Mouse (Mus musculus) forebrain, embryonic 13.5 days (tissue): ENCODE results near the gene Fam198b. TPM values are rescaled to one million over a fixed set of nuclear protein-coding genes. Genes with fewer than 3 reads are reported as not detected.
"Not testable (repeated sequence)": the region's sequence is repeated elsewhere in the genome, so short reads cannot be mapped to it uniquely, and the experiment has no call there.

Source experiments
- ATAC-seq: fragments of 200-750 bp; cut with Nextera tagmentation; 2 replicates; pipeline ENCODE4 v1.8.0; 2017
- H3K27ac ChIP-seq: fragments of 300-500 bp; sonication (generic); 2 replicates; pipeline ENCODE4 v1.5.1; 2015; ENCODE audit warnings: inconsistent platforms, mild to moderate bottlenecking, moderate library complexity
- H3K27me3 ChIP-seq: fragments of 300-500 bp; sonication (generic); 2 replicates; pipeline ENCODE4 v1.6.1; 2015; ENCODE audit warnings: mild to moderate bottlenecking, inconsistent platforms
- H3K36me3 ChIP-seq: fragments of 300-500 bp; sonication (generic); 2 replicates; pipeline ENCODE4 v1.6.1; 2015; ENCODE audit warnings: mild to moderate bottlenecking, inconsistent platforms; ENCODE audit not compliant: poor library complexity, severe bottlenecking
- H3K4me1 ChIP-seq: fragments of 300-500 bp; sonication (generic); 2 replicates; pipeline ENCODE4 v1.6.1; 2015; ENCODE audit warnings: inconsistent platforms
- H3K4me2 ChIP-seq: fragments of 300-500 bp; sonication (generic); 2 replicates; pipeline ENCODE4 v1.6.1; 2015; ENCODE audit warnings: inconsistent platforms, mild to moderate bottlenecking, moderate library complexity
- H3K4me3 ChIP-seq: fragments of 300-500 bp; sonication (generic); 2 replicates; pipeline ENCODE4 v1.5.1; 2015; ENCODE audit warnings: mild to moderate bottlenecking, inconsistent platforms
- H3K9ac ChIP-seq: fragments of 300-500 bp; sonication (generic); 2 replicates; pipeline ENCODE4 v1.6.1; 2015; ENCODE audit warnings: mild to moderate bottlenecking, inconsistent platforms
- H3K9me3 ChIP-seq: fragments of 300-500 bp; sonication (generic); replicated peaks from 2 replicates; pipeline ENCODE4 v1.6.1; 2016; ENCODE audit warnings: inconsistent platforms
- WGBS: fragments of 180-500 bp; shearing (Covaris S2); methylation state at CpG from one replicate; pipeline ENCODE4 v1.1.7; 2015; 5-methylcytosine and 5-hydroxymethylcytosine counted together
- polyA plus RNA-seq: library from polyadenylated mRNA; unstranded; fragments of >200 nt; fragmentation: Nextera tagmentation; extraction: Ambion mirVana; gene quantifications from 2 replicates; pipeline ENCODE4 v1.2.1, GENCODE M21; 2015

The Fam198b gene
- polyA plus RNA-seq, 1 experiment from 2014 or later, result 0.79 TPM

DNA sequence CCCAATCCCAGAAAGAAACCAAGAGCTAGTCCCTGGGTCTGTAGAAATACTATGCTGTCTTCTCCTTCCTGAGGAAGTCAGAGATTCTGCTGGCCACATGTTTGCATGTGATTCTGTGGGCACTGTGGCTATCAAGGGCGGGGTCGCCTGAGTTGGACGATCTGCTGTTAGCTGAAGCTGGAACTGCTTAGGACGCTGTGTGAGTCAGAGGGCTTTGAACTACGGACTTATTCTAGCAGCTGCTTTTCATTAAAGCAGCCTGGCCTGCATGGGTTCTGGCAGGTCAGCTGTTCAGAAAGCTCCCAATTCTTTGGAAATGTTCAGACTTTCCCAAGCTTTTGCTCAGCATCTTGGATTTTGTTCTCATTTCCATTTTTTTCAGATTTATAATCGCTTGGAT, 51.9 kb downstream of the Fam198b start:
- H3K27me3 ChIP-seq, result no peaks in the 10 kb centered on the region

DNA sequence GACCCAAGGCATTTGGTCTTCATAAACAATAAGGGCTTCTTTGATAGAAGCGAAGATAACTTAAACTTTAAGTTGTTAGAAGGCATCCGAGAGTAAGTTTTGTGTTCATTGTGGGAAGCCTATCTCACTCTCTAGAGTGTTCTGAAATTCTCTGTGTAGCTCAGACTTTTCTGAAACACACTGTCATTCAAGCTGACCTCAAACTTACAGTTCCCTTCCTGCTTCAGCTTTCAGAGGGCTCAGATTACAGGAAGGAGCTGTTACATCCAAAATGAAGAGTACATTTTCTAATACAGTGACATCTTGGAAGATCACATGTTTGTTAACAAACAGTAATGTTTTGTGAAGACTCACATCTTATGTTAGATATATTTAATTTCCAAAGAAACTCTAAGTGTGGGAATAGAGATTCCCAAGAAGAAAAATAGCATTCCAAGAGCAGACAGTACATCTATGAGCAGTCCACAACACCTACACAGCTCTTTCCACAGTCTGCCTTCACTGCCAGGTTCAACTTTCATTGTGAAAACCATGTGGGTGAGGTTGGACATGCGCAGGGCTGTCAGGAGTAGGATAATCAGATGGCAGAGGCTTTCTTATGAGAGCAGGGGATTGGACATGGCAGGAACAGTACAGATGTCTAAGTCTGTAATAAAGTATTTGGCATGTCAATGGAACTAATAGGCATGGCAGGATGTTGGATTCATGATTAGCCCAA, 52.6 kb downstream of the Fam198b start:
- 94% methylated on average over 3 of the region's 3 CpGs for WGBS
- H3K4me1 ChIP-seq, result no peaks in the 10 kb centered on the region

More for the DNA sequence above, 51.9 kb downstream of the Fam198b start:
- Histone ChIP-seq H3K9me3 (no peaks in the 10 kb centered on the region), H3K4me2 (no peak overlapping the region), H3K4me1 (no peaks in the 10 kb centered on the region), H3K27ac (no peak overlapping the region), H3K36me3 (no peaks in the 10 kb centered on the region), H3K4me3 (no peak overlapping the region), H3K9ac (no peak overlapping the region)
- 91% methylated on average over 6 of the region's 6 CpGs for whole genome bisulfite sequencing
- ATAC-seq, result no peak

DNA sequence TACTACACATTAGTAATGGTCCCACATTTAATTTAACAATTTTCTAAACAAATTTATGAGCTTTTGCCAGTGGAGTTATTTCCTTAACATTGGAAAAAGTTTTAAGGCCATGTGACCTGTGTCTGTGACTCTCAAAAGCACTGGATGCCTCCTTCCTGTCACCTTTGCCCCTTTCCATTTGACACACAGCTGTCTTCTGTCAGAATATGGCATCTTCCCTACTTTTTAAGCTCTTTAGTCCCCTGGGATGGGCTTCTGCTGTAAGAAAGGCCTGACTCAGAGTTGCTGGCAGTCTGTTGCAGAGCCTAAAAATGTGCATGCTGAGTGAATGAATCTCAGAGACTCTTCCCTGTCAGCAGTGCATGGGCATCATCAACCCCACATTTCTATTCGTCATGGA, 63.4 kb downstream of the Fam198b start:
- ATAC-seq, result no peak
- Histone ChIP-seq H3K36me3 (no peaks in the 10 kb centered on the region), H3K27ac (no peak overlapping the region), H3K4me3 (no peak overlapping the region), H3K27me3 (no peaks in the 10 kb centered on the region), H3K4me2 (no peak overlapping the region), H3K9ac (no peak overlapping the region), H3K9me3 (no peaks in the 10 kb centered on the region), H3K4me1 (no peaks in the 10 kb centered on the region)
- WGBS, result 65% methylated on average over 1 of the region's 1 CpGs

More for the DNA sequence above, 52.6 kb downstream of the Fam198b start:
- Histone ChIP-seq H3K27ac (no peak overlapping the region), H3K4me2 (no peak overlapping the region), H3K9ac (no peak overlapping the region), H3K36me3 (no peaks in the 10 kb centered on the region), H3K9me3 (no peaks in the 10 kb centered on the region), H3K4me3 (no peak overlapping the region), H3K27me3 (no peaks in the 10 kb centered on the region)
- no peak for ATAC-seq

DNA sequence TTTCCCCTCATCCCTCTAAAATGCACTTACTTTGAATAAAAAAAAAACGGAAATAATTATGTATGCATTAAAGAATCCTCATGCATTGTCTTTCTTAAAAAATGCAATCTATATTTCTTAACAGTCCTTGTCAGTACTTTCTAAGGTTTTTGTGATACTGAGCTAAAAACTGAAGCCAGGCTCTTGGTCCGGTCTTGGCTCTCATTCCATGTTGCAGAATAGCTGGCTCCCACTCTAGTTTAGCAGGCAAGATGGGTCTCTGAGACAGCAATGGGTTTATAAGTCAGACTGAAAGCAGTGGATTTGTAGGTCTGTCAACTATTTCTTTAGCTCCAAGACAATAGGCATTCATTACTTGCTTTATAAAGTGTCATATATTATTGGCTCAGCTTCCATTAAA, 63.8 kb downstream of the Fam198b start:
- Histone ChIP-seq H3K4me3 (no peak overlapping the region), H3K9me3 (no peaks in the 10 kb centered on the region), H3K4me2 (no peak overlapping the region), H3K36me3 (no peaks in the 10 kb centered on the region), H3K27me3 (no peaks in the 10 kb centered on the region), H3K9ac (no peak overlapping the region), H3K27ac (no peak overlapping the region), H3K4me1 (no peaks in the 10 kb centered on the region)
- no peak for ATAC-seq
- WGBS, result 80% methylated on average over 2 of the region's 2 CpGs

DNA sequence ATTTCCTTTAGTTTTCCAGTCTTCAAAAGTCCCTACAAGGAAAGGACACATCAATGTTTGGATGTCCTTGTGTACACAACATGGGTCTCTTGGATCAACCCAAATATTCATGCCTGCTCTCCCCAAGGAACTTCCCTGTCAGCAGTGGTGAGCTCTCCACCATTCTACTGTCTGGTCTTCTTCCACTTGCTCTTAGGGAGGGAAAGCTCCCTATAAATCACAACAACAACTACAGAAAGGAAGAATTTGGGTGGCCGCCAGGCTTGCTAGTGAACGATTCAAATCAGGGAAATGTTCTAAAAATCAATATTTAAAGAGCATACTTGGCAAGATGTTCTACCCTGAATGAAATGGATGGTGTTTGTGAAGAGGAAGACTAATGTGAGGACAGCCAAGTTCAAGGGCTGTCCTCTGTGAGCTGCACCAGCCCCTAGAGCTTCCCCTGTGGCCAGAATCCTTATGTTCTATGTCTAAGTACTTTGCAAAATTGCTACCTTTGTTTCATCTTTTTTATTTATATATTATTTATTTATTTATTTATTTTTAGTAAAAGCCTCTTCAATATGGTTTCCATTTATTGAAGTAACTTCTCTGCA, 68.9 kb downstream of the Fam198b start:
- H3K4me1 ChIP-seq, result no peaks in the 10 kb centered on the region
- H3K27me3 ChIP-seq, result no peaks in the 10 kb centered on the region
- no peaks in the 10 kb centered on the region for H3K36me3 ChIP-seq
- H3K9ac ChIP-seq, result no peak overlapping the region
- no peak overlapping the region for H3K27ac ChIP-seq
- WGBS, result 96% methylated on average over 2 of the region's 2 CpGs
- no peak overlapping the region for H3K4me3 ChIP-seq
- ATAC-seq, result no peak
- H3K9me3 ChIP-seq, result no peaks in the 10 kb centered on the region
- no peak overlapping the region for H3K4me2 ChIP-seq

DNA sequence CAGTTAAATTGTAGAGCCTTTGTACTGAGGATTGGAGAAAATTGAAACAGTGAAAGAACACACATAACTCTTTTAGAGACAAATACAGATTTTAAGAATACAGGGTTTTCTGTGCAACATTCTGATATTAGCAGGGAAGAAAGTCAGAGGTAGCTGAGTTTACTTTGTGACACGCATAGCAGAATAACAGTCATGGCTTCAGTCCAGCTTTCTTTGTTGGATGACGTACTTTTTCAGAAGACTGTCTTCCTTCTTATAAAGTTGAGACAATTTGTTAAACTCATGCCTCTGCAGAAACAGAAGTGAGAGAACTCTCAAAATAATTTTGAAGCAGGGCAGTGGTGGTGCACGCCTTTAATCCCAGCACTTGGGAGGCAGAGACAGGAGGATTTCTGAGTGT, 70.9 kb downstream of the Fam198b start:
- 86% methylated on average over 3 of the region's 3 CpGs for WGBS
- no peak overlapping the region for H3K4me2 ChIP-seq
- H3K9me3 ChIP-seq, result no peaks in the 10 kb centered on the region
- no peaks in the 10 kb centered on the region for H3K36me3 ChIP-seq
- H3K27ac ChIP-seq, result no peak overlapping the region
- ATAC-seq, result no peak
- no peak overlapping the region for H3K9ac ChIP-seq
- no peaks in the 10 kb centered on the region for H3K4me1 ChIP-seq
- no peaks in the 10 kb centered on the region for H3K27me3 ChIP-seq
- no peak overlapping the region for H3K4me3 ChIP-seq

DNA sequence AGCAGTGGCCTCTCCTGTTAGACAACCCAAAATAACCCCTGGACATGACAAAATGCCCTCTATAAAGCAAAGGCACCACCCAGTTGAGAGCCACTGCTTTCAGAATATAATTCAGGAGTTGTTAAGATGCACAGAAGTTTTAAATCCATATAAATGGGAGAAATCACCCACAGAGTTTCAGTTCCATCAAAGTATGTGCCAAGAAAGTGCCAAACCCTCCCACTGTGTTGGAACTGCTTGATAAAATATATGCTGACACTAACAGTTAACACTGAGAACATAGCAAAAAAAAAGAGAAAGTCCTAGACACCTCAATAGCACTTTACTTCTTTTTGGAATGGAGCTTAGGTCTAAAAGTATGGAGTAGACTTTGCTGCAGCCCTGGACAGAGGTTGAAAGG, 72.5 kb downstream of the Fam198b start:
- Histone ChIP-seq H3K4me2 (no peak overlapping the region), H3K4me3 (no peak overlapping the region), H3K36me3 (no peaks in the 10 kb centered on the region), H3K9ac (no peak overlapping the region), H3K4me1 (no peaks in the 10 kb centered on the region), H3K27me3 (no peaks in the 10 kb centered on the region), H3K27ac (no peak overlapping the region), H3K9me3 (no peaks in the 10 kb centered on the region)
- no peak for ATAC-seq

DNA sequence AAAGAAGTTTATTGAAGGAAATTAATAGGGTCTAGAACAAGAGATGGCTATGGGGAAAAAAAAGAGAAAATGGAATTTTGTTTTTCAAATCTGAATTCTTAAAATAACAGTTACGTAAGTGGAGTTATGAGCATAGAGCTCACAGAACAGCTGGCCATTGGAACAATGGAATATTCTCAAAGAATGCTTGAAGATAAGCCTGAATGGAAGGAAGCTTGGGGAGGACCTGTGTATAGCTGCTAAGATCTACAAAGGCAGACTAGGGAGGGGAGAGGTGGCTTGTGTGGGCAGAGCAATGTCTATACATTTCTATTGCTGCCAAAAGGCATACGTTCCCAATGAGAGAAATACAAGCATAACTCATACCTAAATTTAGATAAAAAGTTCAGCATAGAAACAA, 73.4 kb downstream of the Fam198b start:
- H3K9ac ChIP-seq, result no peak overlapping the region
- H3K27ac ChIP-seq, result no peak overlapping the region
- H3K27me3 ChIP-seq, result no peaks in the 10 kb centered on the region
- ATAC-seq, result no peak
- H3K9me3 ChIP-seq, result no peaks in the 10 kb centered on the region
- H3K36me3 ChIP-seq, result no peaks in the 10 kb centered on the region
- WGBS, result 94% methylated on average over 2 of the region's 2 CpGs
- H3K4me1 ChIP-seq, result no peaks in the 10 kb centered on the region
- H3K4me2 ChIP-seq, result no peak overlapping the region
- H3K4me3 ChIP-seq, result no peak overlapping the region

DNA sequence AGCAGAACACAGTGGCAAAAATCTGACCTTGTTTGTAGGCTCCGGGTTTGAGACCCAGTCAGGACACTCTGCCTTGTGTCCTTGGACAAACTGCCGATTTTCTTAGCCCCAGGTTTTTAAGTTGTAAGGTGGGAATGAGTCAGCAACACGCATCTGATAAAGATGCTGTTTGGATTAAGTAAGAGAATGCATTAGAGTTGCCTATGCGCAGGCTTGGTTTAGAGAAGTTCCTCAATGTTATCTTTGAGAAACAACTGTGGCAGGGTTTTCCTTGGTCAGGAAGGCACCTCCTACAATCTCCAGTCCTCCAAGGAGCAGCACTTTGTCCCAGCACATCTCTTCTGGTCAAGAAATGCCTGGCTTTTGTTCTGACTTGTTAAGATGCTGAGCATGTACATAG, 82.4 kb downstream of the Fam198b start:
- no peaks in the 10 kb centered on the region for H3K27me3 ChIP-seq
- no peak overlapping the region for H3K4me2 ChIP-seq
- no peak overlapping the region for H3K27ac ChIP-seq
- H3K9me3 ChIP-seq, result no peaks in the 10 kb centered on the region
- ATAC-seq, result no peak
- no peak overlapping the region for H3K9ac ChIP-seq
- WGBS, result 90% methylated on average over 4 of the region's 4 CpGs
- no peaks in the 10 kb centered on the region for H3K36me3 ChIP-seq
- no peaks in the 10 kb centered on the region for H3K4me1 ChIP-seq
- H3K4me3 ChIP-seq, result no peak overlapping the region

DNA sequence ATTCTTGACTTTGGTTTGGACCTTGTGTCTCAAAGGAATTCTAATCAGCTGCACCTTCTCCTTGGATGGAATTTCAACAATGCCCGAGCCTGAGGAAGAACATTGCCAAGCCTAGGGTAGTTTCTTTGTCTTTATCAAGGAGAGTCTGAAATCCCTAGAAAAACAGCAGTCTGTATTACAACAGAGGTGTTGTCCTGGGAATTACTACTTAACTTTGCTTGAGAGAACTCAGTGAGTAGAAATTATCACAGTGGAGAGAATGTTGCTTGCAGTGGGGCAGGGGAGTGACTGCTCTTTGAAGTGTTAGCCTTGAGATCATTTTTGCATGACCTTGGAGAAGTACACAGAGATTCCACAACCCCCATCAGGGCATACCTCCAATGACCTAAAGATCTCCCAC, 83.0 kb downstream of the Fam198b start:
- Histone ChIP-seq H3K4me2 (no peak overlapping the region), H3K4me3 (no peak overlapping the region), H3K9ac (no peak overlapping the region), H3K36me3 (no peaks in the 10 kb centered on the region), H3K9me3 (no peaks in the 10 kb centered on the region), H3K4me1 (no peaks in the 10 kb centered on the region), H3K27ac (no peak overlapping the region), H3K27me3 (no peaks in the 10 kb centered on the region)
- ATAC-seq, result no peak
- 44% methylated on average over 1 of the region's 1 CpGs for WGBS

DNA sequence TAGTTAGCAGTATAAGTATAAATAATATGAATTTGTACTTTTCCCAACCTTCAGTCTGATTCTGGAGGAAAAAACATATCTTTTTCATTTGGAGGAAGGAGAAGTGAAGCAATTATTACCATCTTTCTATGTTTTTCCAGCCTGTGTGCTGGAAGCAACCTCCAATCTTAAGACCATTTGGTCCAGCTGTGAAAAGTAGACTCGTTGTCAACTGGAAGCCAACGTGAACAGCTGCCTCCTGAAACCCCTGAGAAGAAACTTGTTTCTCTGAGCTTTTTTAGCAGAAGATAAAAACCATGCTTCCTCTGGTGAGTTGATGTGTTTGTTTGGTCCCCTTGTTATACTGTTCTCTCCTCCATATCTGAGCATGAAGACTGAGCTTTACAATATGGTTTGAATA, 84.1 kb downstream of the Fam198b start:
- no peaks in the 10 kb centered on the region for H3K27me3 ChIP-seq
- no peaks in the 10 kb centered on the region for H3K9me3 ChIP-seq
- H3K4me1 ChIP-seq, result no peaks in the 10 kb centered on the region
- no peak for ATAC-seq
- H3K27ac ChIP-seq, result no peak overlapping the region
- H3K4me2 ChIP-seq, result no peak overlapping the region
- H3K4me3 ChIP-seq, result no peak overlapping the region
- H3K36me3 ChIP-seq, result no peaks in the 10 kb centered on the region
- 79% methylated on average over 2 of the region's 2 CpGs for WGBS
- no peak overlapping the region for H3K9ac ChIP-seq

DNA sequence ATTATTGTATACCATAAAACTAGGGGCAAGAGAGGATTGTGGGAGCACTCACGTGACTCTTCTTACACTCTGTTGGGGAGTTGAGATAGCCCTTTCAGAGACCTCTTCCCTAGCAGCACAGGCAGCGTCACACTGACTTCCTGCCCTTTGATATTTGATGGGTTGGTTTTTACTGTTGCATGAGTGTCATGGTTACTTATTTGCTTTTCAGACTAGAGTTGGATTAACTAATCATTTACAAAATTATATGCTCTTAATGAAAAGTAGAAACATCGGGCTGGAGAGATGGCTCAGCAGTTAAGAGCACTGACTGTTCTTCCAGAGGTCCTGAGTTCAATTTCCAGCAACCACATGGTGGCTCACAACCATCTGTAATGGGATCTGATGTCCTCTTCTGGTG, 85.2 kb downstream of the Fam198b start:
- H3K9me3 ChIP-seq, H3K4me1 ChIP-seq, ATAC-seq, H3K27ac ChIP-seq, H3K4me2 ChIP-seq, H3K36me3 ChIP-seq, H3K9ac ChIP-seq, H3K27me3 ChIP-seq, H3K4me3 ChIP-seq: not testable (repeated sequence)
- WGBS, result 91% methylated on average over 3 of the region's 3 CpGs

DNA sequence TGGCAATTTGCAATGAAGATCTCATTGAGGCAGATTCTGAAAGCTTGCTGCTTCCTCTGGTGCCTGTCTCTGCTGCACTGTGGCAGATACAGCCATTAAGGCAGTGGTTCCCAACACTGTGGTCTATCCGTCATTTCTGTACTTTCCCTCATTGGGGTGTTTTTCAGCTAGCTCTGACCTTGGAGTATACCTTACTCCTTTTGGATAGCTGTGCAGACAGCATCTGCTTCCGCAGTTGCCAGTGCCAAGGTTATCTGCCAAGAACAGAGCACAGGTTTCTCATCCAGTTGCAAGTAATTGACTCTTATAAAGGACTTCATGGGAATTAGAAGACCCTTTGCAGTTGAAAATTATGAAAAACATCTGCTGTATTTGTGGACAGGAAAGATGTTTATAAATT, 85.7 kb downstream of the Fam198b start:
- no peaks in the 10 kb centered on the region for H3K36me3 ChIP-seq
- no peaks in the 10 kb centered on the region for H3K9me3 ChIP-seq
- no peak overlapping the region for H3K4me2 ChIP-seq
- H3K27me3 ChIP-seq, result no peaks in the 10 kb centered on the region
- H3K4me3 ChIP-seq, result no peak overlapping the region
- WGBS, result 90% methylated on average over 2 of the region's 2 CpGs
- ATAC-seq, result no peak
- H3K9ac ChIP-seq, result no peak overlapping the region
- H3K27ac ChIP-seq, result no peak overlapping the region
- no peaks in the 10 kb centered on the region for H3K4me1 ChIP-seq
